Mouse (Mus musculus) megakaryocyte-erythroid progenitor cell, adult 5-6 weeks (primary cell): Measurements from ENCODE around the gene Rnf141. TPM values are rescaled to one million over a fixed set of nuclear protein-coding genes. Genes with fewer than 3 reads are reported as not detected.

ENCODE experiments used
- ATAC-seq: replicated peaks from 2 replicates; pipeline ENCODE4 v1.8.0; 2016; ENCODE audit warnings: mild to moderate bottlenecking, inconsistent platforms; ENCODE audit not compliant: severe bottlenecking, poor library complexity, low FRiP score, low TSS enrichment
- total RNA-seq, 2 experiments: library from RNA; stranded (forward) in 1 of 2; stranded (reverse) in 1 of 2; fragments of 200-1000, 215-1000 nt in 1 of 2; fragments of >200 nt in 1 of 2; fragmentation: Nextera tagmentation in 1 of 2; gene quantifications; 2 replicates each; pipeline ENCODE4 v1.2.3; 2014 to 2017

The Rnf141 gene
- total RNA-seq, 2 experiments from 2014 or later, result 37.1 to 42.5 TPM

DNA sequence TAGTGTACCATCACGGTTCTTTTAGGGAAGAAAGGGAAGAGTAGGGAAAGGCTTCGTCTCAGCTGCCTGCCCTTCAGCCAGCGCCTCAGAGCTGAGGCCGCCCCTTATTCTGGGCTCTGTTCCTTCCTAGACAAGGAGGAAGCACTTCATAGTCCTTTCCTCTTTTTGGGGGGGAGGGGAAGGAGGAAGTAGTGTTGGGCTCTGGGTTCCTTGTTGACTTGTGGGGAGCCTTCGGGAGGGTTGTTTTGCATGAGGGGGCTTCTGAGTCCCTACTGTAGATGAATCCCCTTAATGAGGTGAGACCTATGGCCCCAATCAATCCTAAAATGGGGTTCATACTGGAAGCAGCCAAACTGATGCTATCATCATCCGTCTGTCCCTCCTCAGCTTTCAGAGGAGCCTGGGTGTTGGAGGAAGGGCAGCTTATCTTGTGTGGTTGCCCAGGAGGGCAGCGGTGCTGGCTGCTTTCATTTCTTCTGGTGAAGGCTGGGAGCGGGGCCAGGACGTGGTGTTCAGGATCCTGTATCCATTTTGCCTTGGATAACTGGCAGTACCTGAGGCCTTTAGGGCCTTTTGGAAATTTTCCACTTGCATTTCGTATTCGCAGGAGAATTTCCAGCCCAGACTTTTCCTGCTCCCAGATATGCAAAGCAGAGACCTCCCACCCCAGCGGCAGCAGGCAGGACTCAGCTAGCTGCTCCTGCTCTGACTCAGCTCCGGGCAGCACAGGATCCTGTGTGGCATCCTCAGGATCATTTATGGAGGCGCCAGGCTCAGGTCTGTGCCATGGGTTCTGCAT, 70.9 kb downstream of the Rnf141 start:
- peak; percentile 52 for ATAC-seq

DNA sequence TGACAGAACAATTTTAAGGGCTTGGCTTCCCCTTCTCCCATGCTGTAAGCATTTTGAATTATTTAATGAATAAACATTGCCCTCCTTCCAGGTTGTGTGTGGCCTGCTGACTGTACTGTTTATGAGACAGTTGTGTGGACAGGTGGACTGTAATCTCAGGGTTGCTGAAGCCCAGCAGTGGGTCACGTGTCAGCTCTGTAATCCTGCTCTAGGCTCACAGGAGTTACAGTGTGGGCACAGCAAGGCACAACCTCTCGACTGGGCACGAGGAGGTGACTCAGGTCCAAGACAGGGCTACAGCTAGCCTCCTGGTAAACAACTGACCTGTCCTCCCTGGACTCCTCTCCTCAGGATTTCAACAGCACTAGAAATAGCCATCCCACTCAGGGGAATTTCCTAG, 71.9 kb downstream of the Rnf141 start:
- no peak for ATAC-seq

DNA sequence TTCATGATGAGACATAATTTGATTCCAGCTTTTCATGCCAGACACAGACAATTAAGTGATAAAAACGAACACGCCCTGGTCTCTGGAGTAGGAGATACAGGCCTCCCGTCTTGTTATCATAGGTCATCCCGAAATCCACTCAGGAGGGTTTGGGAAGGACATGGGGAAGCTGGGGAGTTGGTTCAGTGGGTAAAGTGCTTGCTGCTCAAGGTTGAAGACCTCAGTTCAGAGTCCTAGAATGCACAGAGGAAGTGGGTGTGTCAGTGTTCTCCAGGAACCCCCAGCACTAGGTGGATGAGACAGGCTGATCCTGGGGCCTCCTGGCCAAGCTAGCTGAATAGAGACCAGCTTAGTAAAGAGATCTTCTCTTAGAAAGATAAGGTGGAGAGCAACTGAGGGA, 73.3 kb downstream of the Rnf141 start:
- no peak for ATAC-seq

DNA sequence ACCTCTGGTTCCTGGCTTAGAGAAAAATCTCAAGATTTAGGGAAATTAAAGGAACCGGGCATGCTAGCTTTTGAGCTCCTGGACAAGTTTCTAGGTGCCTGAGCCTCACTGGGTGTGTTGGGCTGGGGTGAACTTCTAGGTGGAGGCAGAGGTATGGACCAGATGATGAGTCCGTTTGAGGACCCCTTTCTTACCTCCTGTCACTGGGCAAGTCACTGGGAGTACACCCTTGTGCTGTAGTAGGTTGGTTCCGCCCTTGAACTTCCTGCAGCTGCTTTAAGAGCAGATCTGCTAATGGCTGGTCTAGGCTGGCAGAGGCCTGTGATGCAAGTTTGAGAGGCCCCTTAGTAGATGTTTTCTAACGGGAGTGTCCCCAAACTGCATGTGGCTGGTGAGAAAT, 75.2 kb downstream of the Rnf141 start:
- ATAC-seq, result no peak

DNA sequence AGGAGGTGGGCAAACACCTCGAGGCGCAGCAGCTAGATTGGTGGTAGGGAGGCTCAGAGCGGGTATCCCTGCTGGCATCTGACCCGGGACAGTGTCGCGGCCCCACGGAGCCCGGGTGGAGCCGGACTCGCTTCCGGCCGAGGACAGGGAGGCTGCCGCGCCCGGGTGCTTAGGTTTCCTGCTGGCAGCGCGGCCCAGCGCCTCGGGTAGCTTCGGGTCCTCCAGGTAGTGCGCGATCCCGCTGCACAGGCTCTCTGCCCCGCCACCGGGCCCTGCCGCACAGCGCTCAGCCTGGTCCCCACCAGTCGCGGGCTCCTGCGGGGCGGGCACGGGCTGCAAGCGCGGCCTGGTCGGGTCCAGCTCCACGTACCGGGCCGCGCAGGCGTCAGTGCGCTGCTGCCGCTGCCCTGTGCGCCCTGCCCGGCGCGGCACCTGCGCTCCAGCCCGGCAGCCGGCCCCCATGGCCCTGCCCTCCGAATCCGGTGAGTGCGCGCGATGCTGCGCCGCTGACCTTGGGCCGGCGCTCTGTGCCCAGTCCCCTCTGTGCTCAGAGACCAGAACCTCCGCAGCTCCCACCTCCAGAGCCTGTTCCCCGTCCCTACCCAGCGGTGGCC, 75.7 kb downstream of the Rnf141 start:
- peak; percentile 22 for ATAC-seq

DNA sequence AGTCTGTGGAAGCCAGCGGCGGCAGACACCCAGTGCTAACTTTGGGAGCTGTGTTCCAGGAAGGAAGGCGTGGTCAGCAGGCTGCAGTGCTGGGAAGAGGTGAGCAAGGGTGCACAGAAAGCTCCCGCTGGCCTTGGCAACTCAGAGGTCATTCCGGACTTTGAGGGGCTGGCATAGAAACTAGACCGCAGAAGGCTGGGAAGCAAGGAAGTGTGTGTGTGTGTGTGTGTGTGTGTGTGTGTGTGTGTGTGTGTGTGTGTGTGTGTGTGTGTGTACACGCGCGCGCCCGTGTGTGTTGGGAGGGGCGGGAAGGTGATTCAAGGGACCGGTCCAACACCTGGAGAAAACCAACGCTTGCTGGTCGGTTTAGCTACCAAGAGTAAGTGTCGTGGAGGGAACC, 76.3 kb downstream of the Rnf141 start, which contains the start of gene Ampd3:
Gene Ampd3 (plus strand): TSS at position 206 of the 400 bp plus-strand sequence.
- ATAC-seq, result no peak

DNA sequence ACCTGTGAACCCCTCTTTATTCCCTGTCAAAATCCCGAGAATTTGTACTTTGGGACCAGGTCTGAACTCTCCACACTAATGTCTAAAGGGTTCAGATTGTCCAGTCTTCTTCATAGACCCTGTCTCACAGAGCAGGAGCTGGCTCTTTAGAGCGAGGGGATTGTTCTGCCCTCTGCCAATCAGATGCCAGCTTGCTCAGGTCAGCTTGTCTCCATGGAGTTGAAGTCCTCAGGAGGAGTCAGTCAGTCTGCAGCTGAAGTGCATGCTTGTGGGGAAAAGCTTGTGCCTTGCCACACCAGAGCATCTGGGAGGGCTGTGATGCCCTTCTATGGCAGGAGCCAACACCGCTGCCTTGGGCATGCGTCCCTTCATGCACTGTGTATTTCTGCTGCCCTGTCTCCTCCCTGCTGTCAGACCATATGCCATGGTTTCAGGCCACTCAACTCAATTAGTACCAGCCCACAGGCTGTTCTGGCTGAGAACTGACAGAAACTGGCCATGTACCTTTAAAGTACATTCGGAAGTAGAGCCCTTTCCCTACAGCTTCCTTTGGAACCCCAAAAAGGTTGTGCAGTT, 81.6 kb downstream of the Rnf141 start:
- ATAC-seq, result no peak

DNA sequence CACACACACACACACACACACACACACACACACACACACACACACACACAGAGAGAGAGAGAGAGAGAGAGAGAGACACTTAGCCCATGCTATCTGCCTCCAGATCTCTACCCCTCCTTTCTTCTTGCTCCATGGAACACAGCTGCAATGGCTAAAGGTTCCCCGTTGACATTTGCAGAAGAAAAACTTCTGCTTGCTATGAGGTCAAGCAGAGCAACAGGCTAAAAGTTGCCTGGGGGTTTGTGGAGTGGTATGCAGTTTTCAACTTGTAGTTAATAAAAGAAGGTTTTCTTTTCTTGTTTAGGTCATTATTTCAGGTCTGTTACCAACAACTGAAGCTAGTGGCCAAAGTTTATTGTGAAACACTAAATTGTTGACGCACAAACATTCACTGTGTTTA, 87.8 kb downstream of the Rnf141 start:
- ATAC-seq, result no peak

DNA sequence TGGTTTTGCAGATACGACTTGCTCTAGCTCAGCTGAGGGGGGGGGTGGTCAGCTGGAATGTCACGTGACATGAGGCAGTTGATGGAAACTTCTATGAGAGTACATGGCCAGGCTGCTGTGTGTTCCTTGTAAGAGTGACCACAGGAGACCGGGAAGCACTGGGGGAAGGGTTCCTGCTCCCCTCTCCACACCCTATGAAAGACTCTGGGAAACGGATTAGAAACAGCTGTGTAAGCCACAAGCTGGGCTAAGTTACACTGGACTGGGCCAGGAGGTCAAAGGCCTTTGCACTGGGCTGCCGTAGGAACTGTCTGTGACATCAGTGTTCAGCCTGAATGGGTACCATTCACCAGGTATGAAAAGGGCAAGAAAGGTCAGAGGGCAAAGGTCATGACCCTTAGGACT, 90.3 kb downstream of the Rnf141 start:
- ATAC-seq, result no peak

DNA sequence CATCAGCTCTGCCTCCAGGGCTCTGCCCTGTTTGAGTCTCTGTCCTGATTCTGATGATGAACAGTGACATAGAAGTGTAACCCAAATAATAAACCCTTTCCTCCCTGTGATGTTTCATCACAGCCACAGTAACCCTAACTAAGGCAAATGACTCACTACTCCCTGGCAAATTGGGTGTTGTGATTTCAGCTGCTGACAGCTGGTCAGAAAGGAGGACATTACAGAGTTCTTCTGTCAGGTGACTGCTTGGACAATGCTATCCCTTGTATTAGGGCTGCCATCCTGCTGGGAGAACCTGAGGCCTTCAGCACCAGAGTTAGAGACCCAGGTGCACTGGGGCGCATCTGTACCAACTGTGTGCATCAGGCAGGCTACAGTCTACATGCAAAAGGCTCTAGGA, 90.9 kb downstream of the Rnf141 start:
- no peak for ATAC-seq

DNA sequence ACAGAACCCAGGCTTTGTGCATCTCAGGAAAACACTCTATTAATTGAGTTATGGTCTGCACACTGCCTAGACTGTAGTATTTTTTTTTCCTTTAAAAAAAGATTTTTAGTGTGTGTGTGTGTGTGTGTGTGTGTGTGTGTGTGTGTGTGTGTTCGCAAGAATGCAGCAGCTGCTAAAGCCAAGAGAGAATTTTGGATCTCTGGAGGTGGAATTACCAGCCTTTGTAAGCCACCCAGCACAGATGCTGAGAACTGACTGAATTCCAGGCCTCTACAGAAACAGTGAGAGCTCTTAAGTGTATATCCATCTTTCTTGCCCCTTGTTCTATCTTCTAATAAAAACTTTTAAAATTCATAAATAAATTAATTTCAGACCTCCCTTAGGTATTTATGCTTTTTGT, 92.6 kb downstream of the Rnf141 start:
- ATAC-seq, result no peak

DNA sequence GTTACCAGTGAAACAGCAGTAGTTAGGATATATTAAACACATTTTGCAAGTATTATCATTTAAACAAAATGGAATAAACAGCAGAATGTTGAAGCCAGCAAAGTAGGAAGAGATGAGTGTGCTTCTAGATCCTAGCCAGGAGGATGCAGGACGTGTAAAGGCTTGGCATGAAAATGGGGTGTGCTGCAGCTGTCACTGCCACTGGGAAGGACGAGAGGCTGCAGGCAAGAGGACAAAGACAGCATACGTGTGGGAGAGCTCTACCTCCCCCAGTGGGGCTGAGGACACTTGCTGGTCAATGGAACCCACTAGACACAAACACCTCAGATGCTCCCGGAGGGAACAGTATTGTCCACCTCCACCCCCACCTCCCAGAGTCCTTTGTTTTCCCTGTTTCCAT, 93.4 kb downstream of the Rnf141 start:
- no peak for ATAC-seq

Other genes starting within 250 kb of the Rnf141 start
- gene Sbf2, start 229.5 kb downstream of the Rnf141 start, total RNA-seq (2014; fragmentation: Nextera tagmentation), result 0.35 and 2.2 TPM in 2 replicates
- 0.34 TPM in 1 of 2 replicates, not detected in the other for gene Sbf2, start 229.5 kb downstream of the Rnf141 start, total RNA-seq (2017)
- not detected in 2 replicates for gene Adm, start 216.8 kb downstream of the Rnf141 start, total RNA-seq (2014; fragmentation: Nextera tagmentation)
- not detected in 2 replicates for gene Adm, start 216.8 kb downstream of the Rnf141 start, total RNA-seq (2017)
- 66.1 and 83.1 TPM in 2 replicates for gene Ampd3, start 76.3 kb downstream of the Rnf141 start, total RNA-seq (2014; fragmentation: Nextera tagmentation)
- 30.8 and 52.2 TPM in 2 replicates for gene Ampd3, start 76.3 kb downstream of the Rnf141 start, total RNA-seq (2017)
- gene Lyve1, start 18.8 kb upstream of the Rnf141 start, total RNA-seq (2014; fragmentation: Nextera tagmentation), result not detected in 2 replicates
- not detected in 2 replicates for gene Lyve1, start 18.8 kb upstream of the Rnf141 start, total RNA-seq (2017)
- 0.98 and 1.0 TPM in 2 replicates for gene Mrvi1, start 138.0 kb upstream of the Rnf141 start, total RNA-seq (2014; fragmentation: Nextera tagmentation)
- gene Mrvi1, start 138.0 kb upstream of the Rnf141 start, total RNA-seq (2017), result 0.69 TPM in 1 of 2 replicates, not detected in the other
- 44.0 and 50.2 TPM in 2 replicates for gene Ctr9, start 184.5 kb upstream of the Rnf141 start, total RNA-seq (2014; fragmentation: Nextera tagmentation)
- gene Ctr9, start 184.5 kb upstream of the Rnf141 start, total RNA-seq (2017), result 68.1 and 79.3 TPM in 2 replicates
- gene Eif4g2, start 238.6 kb upstream of the Rnf141 start, total RNA-seq (2014; fragmentation: Nextera tagmentation), result 632 and 734 TPM in 2 replicates
- gene Eif4g2, start 238.6 kb upstream of the Rnf141 start, total RNA-seq (2017), result 781 and 891 TPM in 2 replicates